Mouse (Mus musculus) kidney, postnatal 0 days (tissue): Measurements from ENCODE around the gene Eif3i. TPM values are rescaled to one million over a fixed set of nuclear protein-coding genes. Genes with fewer than 3 reads are reported as not detected.

Source experiments
- ATAC-seq: fragments of 200-750 bp; cut with Nextera tagmentation; replicated peaks from 2 replicates; pipeline ENCODE4 v1.8.0; 2017; ENCODE audit warnings: low read depth, moderate number of reproducible peaks, moderate TSS enrichment, moderate library complexity; ENCODE audit not compliant: low FRiP score
- DNase-seq: peaks from one replicate; pipeline ENCODE4 v3.0.0-alpha.2; 2016; ENCODE audit warnings: low spot score
- H3K27ac ChIP-seq: fragments of 300-500 bp; sonication (generic); 2 replicates; pipeline ENCODE4 v1.5.1; 2014; ENCODE audit warnings: mild to moderate bottlenecking
- H3K27me3 ChIP-seq: fragments of 300-500 bp; sonication (generic); 2 replicates; pipeline ENCODE4 v1.6.1; 2014; ENCODE audit warnings: low read length, mixed read lengths; ENCODE audit not compliant: insufficient read depth
- H3K36me3 ChIP-seq: fragments of 300-500 bp; sonication (generic); 2 replicates; pipeline ENCODE4 v1.6.1; 2014; ENCODE audit warnings: low read length, mixed read lengths; ENCODE audit not compliant: insufficient read depth
- H3K4me1 ChIP-seq: fragments of 300-500 bp; sonication (generic); replicated peaks from 2 replicates; pipeline ENCODE4 v1.6.1; 2014; ENCODE audit warnings: antibody characterized with exemption, low read length, mixed read lengths; ENCODE audit not compliant: insufficient read depth
- H3K4me2 ChIP-seq: fragments of 300-500 bp; sonication (generic); 2 replicates; pipeline ENCODE4 v1.6.1; 2014; ENCODE audit warnings: mild to moderate bottlenecking, low read length, moderate library complexity, mixed read lengths
- H3K4me3 ChIP-seq: fragments of 300-500 bp; sonication (generic); replicated peaks from 2 replicates; pipeline ENCODE4 v1.5.1; 2014; ENCODE audit warnings: low read depth, low read length
- H3K9ac ChIP-seq: fragments of 300-500 bp; sonication (generic); 2 replicates; pipeline ENCODE4 v1.6.1; 2014; ENCODE audit warnings: low read depth, low read length
- H3K9me3 ChIP-seq: fragments of 300-500 bp; sonication (generic); replicated peaks from 2 replicates; pipeline ENCODE4 v1.6.1; 2016; ENCODE audit warnings: low read length, inconsistent platforms, mixed read lengths
- CTCF ChIP-seq: IDR thresholded peaks from 2 replicates; pipeline ENCODE4 v1.5.1; 2016; ENCODE audit warnings: antibody characterized with exemption, low read depth, mild to moderate bottlenecking, moderate library complexity
- WGBS: fragments of 180-500 bp; shearing (Covaris S2); extraction: QIAGEN DNeasy Blood & Tissue Kit; methylation state at CpG from one replicate; pipeline ENCODE4 v1.1.7; 2014; 5-methylcytosine and 5-hydroxymethylcytosine counted together
- polyA plus RNA-seq: library from polyadenylated mRNA; unstranded; fragments of >200 nt; fragmentation: Nextera tagmentation; extraction: Ambion mirVana; gene quantifications from 2 replicates; pipeline ENCODE4 v1.2.1, GENCODE M21; 2015

The Eif3i gene
- polyA plus RNA-seq, 1 experiment from 2014 or later, result 298 TPM

DNA sequence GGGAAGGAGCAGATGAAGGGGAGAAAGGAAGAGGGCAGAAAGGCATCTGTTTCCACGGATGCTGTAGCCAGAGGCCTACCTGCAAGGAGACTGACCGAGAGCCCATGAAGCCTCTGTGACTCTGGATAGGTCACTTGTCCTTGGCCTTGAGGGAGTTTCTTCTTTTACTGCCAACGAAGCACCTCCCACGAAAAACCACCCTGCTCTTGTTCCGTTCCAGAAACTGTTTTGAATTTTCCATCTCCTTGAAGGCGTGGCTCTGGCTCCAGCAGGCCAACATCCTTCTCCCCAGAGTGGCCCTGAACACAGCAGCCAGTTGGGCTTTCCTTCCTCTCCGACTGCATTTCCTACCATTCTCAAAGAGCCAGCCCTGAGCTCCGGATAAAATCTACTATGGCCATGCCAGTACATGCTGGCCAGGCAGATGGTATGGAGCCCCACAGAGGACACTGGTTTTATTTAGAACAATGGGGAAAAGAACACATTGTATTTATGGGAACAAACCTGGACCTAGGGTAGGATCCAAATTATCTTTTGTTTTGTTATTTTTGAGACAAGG is 20.9 kb upstream of the Eif3i start:
- 55% methylated on average over 8 of the region's 8 CpGs for WGBS
- Histone ChIP-seq H3K4me3 (no peak overlapping the region), H3K27ac (peak overlapping the region; percentile 70), H3K36me3 (no peaks in the 10 kb centered on the region), H3K9me3 (no peaks in the 10 kb centered on the region), H3K27me3 (no peaks in the 10 kb centered on the region), H3K4me1 (peaks cover 30% of the 10 kb centered on the region), H3K4me2 (peak overlapping the region; percentile 31), H3K9ac (no peak overlapping the region)
- DNase-seq (peak; percentile 55), ATAC-seq (no peak)
- no peak for TF ChIP-seq CTCF

DNA sequence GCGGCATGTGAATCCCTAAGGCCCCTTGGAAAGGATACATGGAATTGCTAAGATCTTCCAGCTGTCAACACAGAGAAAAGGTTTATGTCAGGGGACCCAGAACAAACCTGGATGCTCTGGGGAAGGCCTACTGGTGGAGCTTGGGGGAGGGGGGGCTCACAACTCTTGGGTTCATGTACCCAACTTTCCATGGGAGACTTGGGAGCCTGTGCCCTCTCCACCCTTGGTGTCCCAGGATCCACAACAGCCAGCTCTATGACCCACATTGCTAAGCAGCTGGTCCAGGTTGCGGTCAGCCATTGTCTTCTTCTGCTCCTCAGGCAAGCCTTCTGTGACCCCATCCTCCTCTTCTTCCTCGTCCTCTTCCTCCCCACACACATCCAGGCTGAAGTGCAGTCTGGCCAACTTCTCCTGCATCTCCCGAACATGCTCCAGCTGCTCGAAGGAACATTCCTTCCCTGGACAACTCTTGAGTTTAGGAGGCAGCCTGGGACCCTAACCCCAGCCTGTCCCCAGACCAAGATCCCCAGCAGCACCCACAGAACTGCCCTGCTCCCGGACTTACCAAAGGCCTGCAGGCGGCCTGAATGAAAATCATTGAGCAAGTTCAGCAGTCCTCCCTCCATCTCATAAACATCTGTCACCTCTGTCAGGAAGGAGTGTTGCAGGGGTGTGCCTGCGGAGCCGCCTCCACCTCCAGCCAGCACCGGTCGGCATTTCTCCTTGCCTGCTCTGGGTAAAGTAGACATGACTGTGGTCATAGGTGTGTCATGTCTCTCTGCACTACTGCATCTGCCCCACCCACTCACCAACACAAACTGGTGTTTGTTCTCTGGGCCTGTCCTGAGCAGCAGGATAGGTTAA is 20.2 kb upstream of the Eif3i start:
- Histone ChIP-seq H3K27ac (peak overlapping the region; percentile 70), H3K9me3 (no peaks in the 10 kb centered on the region), H3K4me3 (no peak overlapping the region), H3K27me3 (no peaks in the 10 kb centered on the region), H3K9ac (no peak overlapping the region), H3K4me1 (peaks cover 30% of the 10 kb centered on the region), H3K4me2 (peak overlapping the region; percentile 31), H3K36me3 (0 out of 2 replicates have a peak, but pooled peaks cover 7% of the 10 kb centered on the region)
- DNase-seq, result no peak
- ATAC-seq, result no peak
- 80% methylated on average over 11 of the region's 11 CpGs for WGBS
- no peak for TF ChIP-seq CTCF

DNA sequence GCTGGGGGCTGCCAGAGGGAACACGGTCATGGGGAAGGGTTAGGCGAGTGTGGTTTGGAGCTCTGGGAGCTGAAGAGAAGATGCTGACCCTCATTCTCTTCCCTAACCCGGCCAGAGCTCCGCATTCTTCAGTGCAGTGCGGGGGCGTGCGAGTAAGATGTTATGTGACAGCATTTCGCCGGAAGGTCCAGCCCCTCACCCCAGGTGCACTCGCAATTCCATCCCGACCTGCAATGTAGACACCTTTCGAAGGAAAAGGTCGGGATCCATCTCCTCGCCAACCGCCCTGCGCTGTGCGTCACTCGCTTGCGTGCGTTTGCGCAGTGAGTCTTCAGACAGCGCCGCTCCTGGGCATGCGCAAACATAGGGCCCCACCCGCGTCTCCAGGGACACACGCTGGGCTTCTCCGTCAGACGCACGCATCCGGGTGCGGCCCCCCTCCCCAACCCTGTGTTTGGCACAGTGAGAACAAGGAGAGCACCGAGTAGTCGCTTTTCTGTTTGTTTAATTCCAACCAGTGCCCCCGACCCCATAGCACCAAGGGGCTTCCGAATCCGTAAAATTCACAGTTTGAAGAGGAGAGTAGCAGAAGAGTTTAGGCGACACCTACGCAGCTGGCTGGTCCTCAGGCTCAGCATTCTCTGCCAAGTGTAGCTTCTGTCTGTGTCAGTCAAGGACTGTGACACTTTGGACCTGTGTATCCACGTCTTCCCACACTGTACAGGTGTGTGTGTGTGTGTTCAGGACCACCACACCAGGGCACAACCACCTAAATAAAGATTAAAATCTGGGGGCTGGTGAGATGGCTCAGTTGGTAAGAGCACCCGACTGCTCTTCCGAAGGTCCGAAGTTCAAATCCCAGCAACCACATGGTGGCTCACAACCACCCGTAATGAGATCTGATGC is 18.6 kb upstream of the Eif3i start, which contains the start of gene Iqcc:
Iqcc (minus strand) TSS at position 314 of the 906 bp plus-strand sequence.
- peak; percentile 21; the same call in 1 of the 2 replicates for TF ChIP-seq CTCF

DNA sequence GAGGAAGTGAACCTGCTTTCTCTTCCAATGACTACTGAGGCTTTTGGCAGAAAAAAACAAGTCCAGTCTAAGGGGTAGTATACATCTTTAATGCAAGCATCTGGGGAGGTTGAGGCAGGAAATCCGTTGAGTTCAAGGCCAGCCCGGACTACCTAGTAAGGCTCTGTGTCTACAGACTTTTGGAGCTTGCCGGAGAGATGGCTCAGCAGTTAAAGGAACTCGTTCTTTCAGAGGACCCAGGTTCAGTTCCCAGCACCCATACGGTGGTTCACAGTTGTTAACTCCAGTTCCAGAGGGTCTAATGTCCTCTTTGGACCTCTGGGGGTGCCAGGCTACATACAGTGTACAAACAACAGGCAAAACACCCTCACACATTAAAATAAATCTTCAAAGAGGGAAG is 17.6 kb upstream of the Eif3i start:
- H3K4me3 ChIP-seq, result peak overlapping the region; percentile 55; the same call in 1 of the 2 replicates
- H3K9me3 ChIP-seq, result no peaks in the 10 kb centered on the region
- peak overlapping the region; percentile 74; the same call in 1 of the 2 replicates for H3K9ac ChIP-seq
- TF ChIP-seq CTCF, result no peak
- DNase-seq (no peak), ATAC-seq (no peak)
- peak overlapping the region; percentile 79 for H3K4me2 ChIP-seq
- WGBS, result 98% methylated on average over 5 of the region's 5 CpGs
- H3K36me3 ChIP-seq, result 0 out of 2 replicates have a peak, but pooled peaks cover 7% of the 10 kb centered on the region
- peaks cover 19% of the 10 kb centered on the region for H3K4me1 ChIP-seq
- H3K27ac ChIP-seq, result peak overlapping the region; percentile 82; the same call in 1 of the 2 replicates
- no peaks in the 10 kb centered on the region for H3K27me3 ChIP-seq

More for the DNA sequence above, 18.6 kb upstream of the Eif3i start, which contains the start of gene Iqcc:
- ATAC-seq, result peak; percentile 87
- peaks cover 22% of the 10 kb centered on the region for H3K4me1 ChIP-seq
- H3K4me2 ChIP-seq, result peak within 1 kb of the TSS; percentile 79
- DNase-seq, result peak; percentile 96
- H3K4me3 ChIP-seq, result peak within 1 kb of the TSS; percentile 55
- H3K27ac ChIP-seq, result peak within 1 kb of the TSS; percentile 82
- no peaks in the 10 kb centered on the region for H3K27me3 ChIP-seq
- WGBS, result 3% methylated on average over 43 of the region's 44 CpGs
- no peaks in the 10 kb centered on the region for H3K9me3 ChIP-seq
- H3K36me3 ChIP-seq, result 0 out of 2 replicates have a peak, but pooled peaks cover 7% of the 10 kb centered on the region
- H3K9ac ChIP-seq, result peak within 1 kb of the TSS; percentile 74

DNA sequence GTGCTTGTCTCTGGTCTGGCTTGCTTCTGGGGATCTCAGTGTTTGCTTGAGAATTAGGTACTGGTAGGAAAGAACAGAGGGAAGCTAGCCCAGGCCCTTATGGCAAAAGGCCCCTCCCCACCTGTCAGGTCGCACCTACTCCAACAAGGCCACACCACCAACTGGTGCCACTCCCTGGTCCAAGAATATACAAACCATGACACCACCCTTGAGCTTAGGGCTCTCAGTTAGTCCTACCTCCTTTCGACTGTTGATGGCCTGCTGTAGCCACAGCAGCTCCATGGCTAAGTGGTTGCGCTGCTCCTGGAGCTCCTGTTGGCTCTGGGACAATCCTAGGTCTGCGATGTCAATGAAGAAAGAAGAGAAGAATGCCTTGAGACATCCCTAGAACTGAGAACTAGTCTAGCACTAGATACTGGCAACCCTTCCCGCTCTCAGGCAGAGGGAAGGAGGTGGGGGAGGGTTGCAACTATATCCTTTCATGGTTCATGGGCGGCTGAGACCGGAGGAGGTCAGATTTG is 16.7 kb upstream of the Eif3i start:
- peaks cover 11% of the 10 kb centered on the region for H3K4me1 ChIP-seq
- H3K9ac ChIP-seq, result no peak overlapping the region
- no peaks in the 10 kb centered on the region for H3K9me3 ChIP-seq
- DNase-seq (no peak), ATAC-seq (no peak)
- H3K27ac ChIP-seq, result no peak overlapping the region
- 0 out of 2 replicates have a peak, but pooled peaks cover 7% of the 10 kb centered on the region for H3K36me3 ChIP-seq
- no peak for TF ChIP-seq CTCF
- no peak overlapping the region for H3K4me2 ChIP-seq
- WGBS, result 80% methylated on average over 7 of the region's 7 CpGs
- H3K27me3 ChIP-seq, result no peaks in the 10 kb centered on the region
- no peak overlapping the region for H3K4me3 ChIP-seq
